Mouse (Mus musculus): ENCODE results near the gene Xylt1. TPM values are rescaled to one million over a fixed set of nuclear protein-coding genes. Genes with fewer than 3 reads are reported as not detected.

Xylt1 gene
- total and polyA plus RNA-seq, 3 experiments: 9.0 to 13.3 TPM; not detected in 1

DNA sequence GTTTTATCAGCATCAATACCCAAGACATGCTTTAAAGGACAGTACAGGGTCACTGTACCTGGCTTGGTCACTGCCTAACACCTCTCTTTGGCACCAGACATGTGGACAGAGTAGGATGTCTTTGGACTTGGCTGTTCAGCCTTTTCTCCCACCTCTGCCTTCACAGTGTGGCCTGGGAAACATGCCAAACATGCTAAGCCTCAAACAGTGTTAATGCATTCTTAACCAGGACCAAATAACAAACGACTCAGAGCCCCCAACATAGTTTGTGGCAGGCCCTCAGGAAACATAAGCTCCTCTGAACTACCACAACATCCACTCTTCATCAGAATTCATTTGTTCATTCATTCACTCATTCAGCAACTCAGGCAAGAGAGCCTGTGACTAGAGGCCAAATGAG is 207.6 kb downstream of the Xylt1 start:
- H3K9me3 ChIP-seq (replicated peaks; ENCODE audit: insufficient read depth, low read length): no peaks in the 10 kb centered on the region
- DNase-seq (ENCODE audit: low read depth, low spot score): no peak
- H3K36me3 ChIP-seq (ENCODE audit: control insufficient read depth in 1 of 2, insufficient read depth in 2 of 2, low read length in 2 of 2): peaks cover 0 to 32% of the 10 kb centered on the region in 2 experiments
- H3K27ac ChIP-seq (ENCODE audit: control insufficient read depth, low read depth, low read length): no peak overlapping the region
- no peaks in the 10 kb centered on the region for H3K79me2 ChIP-seq (ENCODE audit: control insufficient read depth, insufficient read depth, low read length, poor library complexity)
- peaks cover 8 to 24% of the 10 kb centered on the region in 2 experiments for H3K4me1 ChIP-seq (ENCODE audit: control insufficient read depth in 1 of 2, insufficient read depth in 2 of 2, low read length in 2 of 2)
- H3K27me3 ChIP-seq (ENCODE audit: control insufficient read depth in 1 of 2, insufficient read depth in 2 of 2, low read length in 2 of 2): no peaks in the 10 kb centered on the region
- TF ChIP-seq NELFE (IDR thresholded peaks at IDR 0.05; ENCODE audit: low read depth, low read length) (no peak), ZNF384 (IDR thresholded peaks at IDR 0.05; ENCODE audit: low read depth, low read length) (no peak), MAFK (IDR thresholded peaks at IDR 0.05; ENCODE audit: borderline replicate concordance, low read depth, low read length) (no peak), ZMIZ1 (IDR thresholded peaks at IDR 0.05; ENCODE audit: low read depth, low read length) (no peak), MXI1 (IDR thresholded peaks at IDR 0.05; ENCODE audit: low read depth, low read length) (no peak), MYB (IDR thresholded peaks at IDR 0.05; ENCODE audit: low read depth, low read length) (no peak), ELF1 (IDR thresholded peaks at IDR 0.05; ENCODE audit: low read depth, low read length) (no peak), SMC3 (IDR thresholded peaks at IDR 0.05; ENCODE audit: low read depth, low read length) (no peak), RAD21 (IDR thresholded peaks at IDR 0.05; ENCODE audit: low read depth, low read length) (no peak), POLR2AphosphoS2 (IDR thresholded peaks at IDR 0.05; ENCODE audit: low read length) (no peak), TAL1 (IDR thresholded peaks at IDR 0.05; ENCODE audit: low read length) (no peak), CTCF (IDR thresholded peaks at IDR 0.05 in 2 of 3, conservative IDR thresholded peaks at IDR 0.05 in 1 of 3; ENCODE audit: control insufficient read depth in 1 of 3, insufficient read depth in 1 of 3, low read depth in 2 of 3, low read length in 3 of 3, poor library complexity in 1 of 3, severe bottlenecking in 1 of 3) (no peak)
- no peak overlapping the region for H3K4me3 ChIP-seq (ENCODE audit: control insufficient read depth in 1 of 2, insufficient read depth in 1 of 2, low read depth in 2 of 2, low read length in 2 of 2)
- no peak overlapping the region for H3K9ac ChIP-seq (ENCODE audit: control insufficient read depth, low read depth, low read length, poor library complexity, severe bottlenecking)

DNA sequence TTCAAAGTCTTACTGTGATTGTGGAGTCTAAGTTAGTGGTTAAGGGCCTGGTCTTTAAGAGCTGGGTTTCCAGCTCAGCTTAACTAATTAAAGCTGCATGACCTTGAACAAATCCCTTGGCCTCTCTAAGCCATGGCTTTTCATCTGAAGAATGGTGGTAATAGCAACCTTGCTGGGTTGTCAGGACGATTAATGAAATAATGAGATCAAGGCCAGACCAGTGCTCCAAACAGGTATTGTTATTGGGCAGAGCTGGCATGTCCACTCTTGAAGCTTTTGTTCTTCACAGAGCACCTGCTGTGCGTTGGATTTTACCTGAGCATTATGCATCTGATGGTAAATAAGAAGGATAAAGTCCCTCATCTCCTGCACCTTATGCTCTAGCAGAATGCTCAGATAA is 208.6 kb downstream of the Xylt1 start:
- no peak for DNase-seq (ENCODE audit: low read depth, low spot score)
- Histone ChIP-seq H3K27ac (ENCODE audit: control insufficient read depth, low read depth, low read length) (no peak overlapping the region), H3K9ac (ENCODE audit: control insufficient read depth, low read depth, low read length, poor library complexity, severe bottlenecking) (no peak overlapping the region), H3K27me3 (ENCODE audit: control insufficient read depth in 1 of 2, insufficient read depth in 2 of 2, low read length in 2 of 2) (no peaks in the 10 kb centered on the region), H3K79me2 (ENCODE audit: control insufficient read depth, insufficient read depth, low read length, poor library complexity) (no peaks in the 10 kb centered on the region), H3K4me1 (ENCODE audit: control insufficient read depth in 1 of 2, insufficient read depth in 2 of 2, low read length in 2 of 2) (peaks cover 8 to 21% of the 10 kb centered on the region in 2 experiments), H3K4me3 (ENCODE audit: control insufficient read depth in 1 of 2, insufficient read depth in 1 of 2, low read depth in 2 of 2, low read length in 2 of 2) (no peak overlapping the region), H3K36me3 (ENCODE audit: control insufficient read depth in 1 of 2, insufficient read depth in 2 of 2, low read length in 2 of 2) (peaks cover 0 to 28% of the 10 kb centered on the region in 2 experiments), H3K9me3 (replicated peaks; ENCODE audit: insufficient read depth, low read length) (no peaks in the 10 kb centered on the region)
- TF ChIP-seq USF2 (IDR thresholded peaks at IDR 0.05; ENCODE audit: borderline replicate concordance in 1 of 2, insufficient read depth in 1 of 2, low read depth in 1 of 2, low read length in 2 of 2): no peak
- TF ChIP-seq ZC3H11A (IDR thresholded peaks at IDR 0.05; ENCODE audit: low read depth, low read length): no peak
- no peak for TF ChIP-seq KAT2A (conservative IDR thresholded peaks at IDR 0.05; ENCODE audit: low read depth, low read length)
- TF ChIP-seq POLR2AphosphoS2 (IDR thresholded peaks at IDR 0.05; ENCODE audit: low read length): no peak
- TF ChIP-seq RCOR1 (IDR thresholded peaks at IDR 0.05; ENCODE audit: low read depth, low read length): no peak
- no peak for TF ChIP-seq CHD1 (IDR thresholded peaks at IDR 0.05; ENCODE audit: low read depth, low read length)
- no peak for TF ChIP-seq MAFK (IDR thresholded peaks at IDR 0.05; ENCODE audit: borderline replicate concordance, low read depth, low read length)
- no peak for TF ChIP-seq MAZ (IDR thresholded peaks at IDR 0.05; ENCODE audit: low read depth, low read length)
- no peak for TF ChIP-seq EP300 (IDR thresholded peaks at IDR 0.05; ENCODE audit: low read depth in 1 of 2, low read length in 2 of 2)
- TF ChIP-seq POLR2AphosphoS5 (IDR thresholded peaks at IDR 0.05; ENCODE audit: borderline replicate concordance, low read depth, low read length): no peak
- no peak for TF ChIP-seq GATA1 (IDR thresholded peaks at IDR 0.05; ENCODE audit: low read depth, low read length)

Measured in MEL (cell line).